Mouse (Mus musculus) mouse trophoblast stem cell (cell line): ENCODE data around the gene Tymp.

Experiments
- in situ Hi-C, 2 experiments: fragments of 300-500 bp; cut with MseI, MboI; formaldehyde crosslinking; loops; 2 replicates in 1 of 2; 3 replicates in 1 of 2; pipeline ENCODE4 v1.15.1; 2025

The Tymp gene

GRCm38 (mm10) chr15:89373762-89374248 is 3.0 kb downstream of the Tymp start, which contains the start of gene Sco2:
Gene Sco2, minus strand, starts transcription at chr15:89373846.
- in situ Hi-C loops, result no loop called here

GRCm38 (mm10) chr15:89373027-89373761 is 3.6 kb downstream of the Tymp start:
- in situ Hi-C loops, result no loop called here

- in situ Hi-C loops, result no loop called here
These were observed 4.3 kb downstream of the Tymp start for GRCm38 (mm10) chr15:89372536-89372935.

GRCm38 (mm10) chr15:89372068-89372467 is 4.8 kb downstream of the Tymp start:
- in situ Hi-C loops, result no loop called here

GRCm38 (mm10) chr15:89365141-89365551 is 11.7 kb downstream of the Tymp start:
- in situ Hi-C loops, result no loop called here

- in situ Hi-C loops, result no loop called here
These were observed 13.8 kb downstream of the Tymp start for GRCm38 (mm10) chr15:89363051-89363450.

- in situ Hi-C loops, result no loop called here
These were observed 18.1 kb downstream of the Tymp start for GRCm38 (mm10) chr15:89358784-89359183.

GRCm38 (mm10) chr15:89356372-89356771 is 20.5 kb downstream of the Tymp start:
- in situ Hi-C loops, result no loop called here

GRCm38 (mm10) chr15:89355241-89356187 is 21.3 kb downstream of the Tymp start, which contains the start of the genes Lmf2 and Ncaph2:
Gene Lmf2, minus strand, starts transcription at chr15:89355659.
Gene Ncaph2, plus strand, starts transcription at chr15:89355719.
- in situ Hi-C loops, result no loop called here

- in situ Hi-C loops, result no loop called here
These were observed 22.4 kb downstream of the Tymp start for GRCm38 (mm10) chr15:89354455-89354854.

GRCm38 (mm10) chr15:89353837-89354236 is 23.0 kb downstream of the Tymp start:
- in situ Hi-C loops, result no loop called here

- in situ Hi-C loops, result no loop called here
These were observed 24.0 kb downstream of the Tymp start for GRCm38 (mm10) chr15:89352795-89353194.

GRCm38 (mm10) chr15:89352054-89352453 is 24.8 kb downstream of the Tymp start:
- in situ Hi-C loops, result no loop called here

- in situ Hi-C loops, result no loop called here
These were observed 25.5 kb downstream of the Tymp start for GRCm38 (mm10) chr15:89351302-89351701.

- in situ Hi-C loops, result no loop called here
These were observed 26.4 kb downstream of the Tymp start for GRCm38 (mm10) chr15:89350447-89350846.

- in situ Hi-C loops, result no loop called here
These were observed 33.5 kb downstream of the Tymp start for GRCm38 (mm10) chr15:89343325-89343724.

- in situ Hi-C loops, result no loop called here
These were observed 35.2 kb downstream of the Tymp start for GRCm38 (mm10) chr15:89341678-89342077.

GRCm38 (mm10) chr15:89340136-89340535 is 36.7 kb downstream of the Tymp start:
- in situ Hi-C loops, result no loop called here

- in situ Hi-C loops, result no loop called here
These were observed 37.1 kb downstream of the Tymp start for GRCm38 (mm10) chr15:89339696-89340095.

GRCm38 (mm10) chr15:89336422-89336821 is 40.4 kb downstream of the Tymp start:
- in situ Hi-C loops, result no loop called here

GRCm38 (mm10) chr15:89334774-89335537 is 41.9 kb downstream of the Tymp start:
- in situ Hi-C loops, result no loop called here
